Mouse (Mus musculus) E14TG2a.4 (cell line): ENCODE measurements around the gene Gm45716.
A peak's percentile ranks its signal among the peaks of the same experiment; 100 is the strongest.

Experiments
- H3K27me3 ChIP-seq: 2 replicates; pipeline ENCODE4 v1.6.1; 2014; ENCODE audit warnings: low read length, control low read depth; ENCODE audit not compliant: insufficient read depth
- H3K36me3 ChIP-seq: 2 replicates; pipeline ENCODE4 v1.6.1; 2014; ENCODE audit warnings: low read length, control low read depth; ENCODE audit not compliant: insufficient read depth
- H3K4me1 ChIP-seq: replicated peaks from 2 replicates; pipeline ENCODE4 v1.6.1; 2014; ENCODE audit warnings: low read depth, low read length, control low read depth
- H3K4me3 ChIP-seq: replicated peaks from 2 replicates; pipeline ENCODE4 v1.5.1; 2014; ENCODE audit warnings: mild to moderate bottlenecking, low read length
- H3K9me3 ChIP-seq: 2 replicates; pipeline ENCODE4 v1.6.1; 2014; ENCODE audit warnings: low read length, control low read depth
- CTCF ChIP-seq: conservative IDR thresholded peaks from 2 replicates; pipeline ENCODE4 v1.5.1; 2014; ENCODE audit warnings: low read length
- NANOG ChIP-seq: IDR thresholded peaks from 2 replicates; pipeline ENCODE4 v1.6.1; 2014; ENCODE audit warnings: borderline replicate concordance, low read length, mixed read lengths
- POU5F1 ChIP-seq: IDR thresholded peaks from 2 replicates; pipeline ENCODE4 v1.6.1; 2014; ENCODE audit warnings: low read length, borderline replicate concordance

Gene Gm45716

GRCm38 (mm10) chr11:90187441-90187840 lies at the start of gene Gm45716:
Gm45716 (plus strand) TSS chr11:90187683.
- no peaks in the 10 kb centered on the region for H3K27me3 ChIP-seq
- no peaks in the 10 kb centered on the region for H3K9me3 ChIP-seq
- H3K4me3 ChIP-seq: no peak within 1 kb of the TSS
- H3K4me1 ChIP-seq: peaks cover 6% of the 10 kb centered on the region
- no peak for TF ChIP-seq NANOG
- TF ChIP-seq POU5F1: no peak
- TF ChIP-seq CTCF: no peak
- no peaks in the 10 kb centered on the region for H3K36me3 ChIP-seq

- Histone ChIP-seq H3K4me3 (no peak overlapping the region), H3K4me1 (peaks cover 2% of the 10 kb centered on the region; the same call in 1 of the 2 replicates), H3K27me3 (no peaks in the 10 kb centered on the region; the same call in 1 of the 2 replicates), H3K36me3 (no peaks in the 10 kb centered on the region), H3K9me3 (no peaks in the 10 kb centered on the region)
- no peak for TF ChIP-seq CTCF
- TF ChIP-seq NANOG: no peak
- TF ChIP-seq POU5F1: no peak
These were observed 45.1 kb upstream of the Gm45716 start for GRCm38 (mm10) chr11:90142393-90142792.

- Histone ChIP-seq H3K4me3 (no peak overlapping the region), H3K36me3 (no peaks in the 10 kb centered on the region), H3K9me3 (no peaks in the 10 kb centered on the region), H3K4me1 (no peaks in the 10 kb centered on the region), H3K27me3 (no peaks in the 10 kb centered on the region; the same call in 1 of the 2 replicates)
- TF ChIP-seq NANOG: no peak
- TF ChIP-seq POU5F1: no peak
- TF ChIP-seq CTCF: no peak
These were observed 44.5 kb upstream of the Gm45716 start for GRCm38 (mm10) chr11:90142936-90143335.

GRCm38 (mm10) chr11:90146086-90146860 lies 41.2 kb upstream of the Gm45716 start:
- Histone ChIP-seq H3K4me3 (no peak overlapping the region), H3K36me3 (no peaks in the 10 kb centered on the region), H3K27me3 (no peaks in the 10 kb centered on the region; the same call in 1 of the 2 replicates), H3K4me1 (no peaks in the 10 kb centered on the region), H3K9me3 (no peaks in the 10 kb centered on the region)
- no peak for TF ChIP-seq POU5F1

- TF ChIP-seq CTCF: no peak
- no peaks in the 10 kb centered on the region for H3K36me3 ChIP-seq
- no peaks in the 10 kb centered on the region for H3K4me1 ChIP-seq
- no peak overlapping the region for H3K4me3 ChIP-seq
- H3K27me3 ChIP-seq: no peaks in the 10 kb centered on the region
- no peaks in the 10 kb centered on the region for H3K9me3 ChIP-seq
These were observed 32.4 kb upstream of the Gm45716 start for GRCm38 (mm10) chr11:90155066-90155465.

- no peaks in the 10 kb centered on the region for H3K9me3 ChIP-seq
- no peaks in the 10 kb centered on the region for H3K36me3 ChIP-seq
- H3K27me3 ChIP-seq: no peaks in the 10 kb centered on the region
- no peaks in the 10 kb centered on the region for H3K4me1 ChIP-seq
- TF ChIP-seq NANOG: no peak
- TF ChIP-seq POU5F1: no peak
- TF ChIP-seq CTCF: no peak
- H3K4me3 ChIP-seq: no peak overlapping the region
These were observed 32.0 kb upstream of the Gm45716 start for GRCm38 (mm10) chr11:90155466-90155865.

GRCm38 (mm10) chr11:90167771-90168170 lies 19.7 kb upstream of the Gm45716 start:
- H3K9me3 ChIP-seq: no peaks in the 10 kb centered on the region
- peaks cover 7% of the 10 kb centered on the region; the same call in 1 of the 2 replicates for H3K4me1 ChIP-seq
- peaks cover 10% of the 10 kb centered on the region for H3K27me3 ChIP-seq
- H3K36me3 ChIP-seq: no peaks in the 10 kb centered on the region
- TF ChIP-seq NANOG: no peak
- peak; percentile 95 for TF ChIP-seq CTCF
- H3K4me3 ChIP-seq: no peak overlapping the region

GRCm38 (mm10) chr11:90168338-90169065 lies 19.0 kb upstream of the Gm45716 start:
- peaks cover 7% of the 10 kb centered on the region; the same call in 1 of the 2 replicates for H3K4me1 ChIP-seq
- no peaks in the 10 kb centered on the region for H3K9me3 ChIP-seq
- no peak overlapping the region for H3K4me3 ChIP-seq
- TF ChIP-seq NANOG (no peak), CTCF (peak; percentile 41)
- peaks cover 10% of the 10 kb centered on the region for H3K27me3 ChIP-seq
- no peaks in the 10 kb centered on the region for H3K36me3 ChIP-seq
